Mouse (Mus musculus) embryonic fibroblast, embryonic 13.5 days (primary cell): ENCODE results near the gene Cd22.

Experiments
- CTCF ChIP-seq: IDR thresholded peaks from 2 replicates; pipeline ENCODE4 v1.5.1; 2011; ENCODE audit warnings: mild to moderate bottlenecking, control low read depth, low read length, moderate library complexity, borderline replicate concordance; ENCODE audit not compliant: insufficient read depth
- POLR2A ChIP-seq: IDR thresholded peaks from 2 replicates; pipeline ENCODE4 v1.6.1; 2011; ENCODE audit warnings: low read depth, mild to moderate bottlenecking, control low read depth, low read length, moderate library complexity

- TF ChIP-seq POLR2A (no peak), CTCF (no peak)
Measured at GRCm38 (mm10) chr7:30847934-30848333, 32.2 kb downstream of the Cd22 start.
